Comparison of ENCODE assay signal across 10 mouse cellular contexts in the genomic region with DNA sequence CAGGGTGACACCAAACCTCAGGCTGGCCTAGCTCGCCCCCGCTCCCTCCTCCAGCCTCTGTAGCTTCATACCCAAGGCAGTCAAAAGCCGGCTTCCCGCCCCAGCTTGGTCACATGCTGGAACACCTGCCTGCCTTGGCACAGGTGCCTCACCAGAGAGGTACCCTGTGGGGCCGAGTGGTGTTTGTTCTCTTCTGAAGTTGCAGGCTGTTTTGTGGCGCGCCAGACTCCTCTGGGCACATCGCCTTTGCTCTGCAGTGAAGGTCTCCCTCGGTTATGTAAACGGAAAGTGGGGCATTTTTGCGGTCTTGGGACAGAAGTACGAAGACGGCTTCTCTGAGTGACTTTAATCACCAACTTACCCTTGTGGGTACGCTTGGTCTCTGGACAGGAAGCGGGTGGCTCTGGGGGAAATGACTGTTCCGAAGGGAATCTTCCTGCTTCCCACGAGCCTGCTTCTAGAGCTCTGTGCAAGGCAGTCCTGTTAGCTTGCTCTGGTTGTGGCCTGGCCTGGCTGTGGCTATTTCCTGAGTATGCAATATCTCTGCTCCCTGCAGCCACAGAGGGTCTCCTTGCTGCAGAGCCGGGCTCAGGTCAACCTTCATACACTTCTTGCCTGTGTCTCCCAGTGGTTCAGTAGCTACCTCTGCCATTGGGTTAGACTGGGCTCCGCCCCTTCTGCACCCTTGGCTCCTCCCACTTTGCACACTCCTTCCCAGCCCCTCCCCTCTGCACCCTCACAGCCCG. TPM values are rescaled to one million over a fixed set of nuclear protein-coding genes. Genes with fewer than 3 reads are reported as not detected.
A peak's percentile ranks its signal among the peaks of the same experiment; 100 is the strongest.
DNase-seq lines count a peak whose midpoint lies in the region; ATAC-seq lines count a peak whose summit lies in the region.
"Had no signal": no experiment of that assay in that cellular context is flagged by ENCODE, and none has a peak within 500 bp of the region (broad histone marks: within the 10 kb centered on the region; RNA-seq: fewer than 3 reads in every experiment).

No protein-coding gene starts in this region.

- no peaks in the 10 kb centered on the region for H3K36me3 ChIP-seq in heart, embryonic 16.5 days (ENCODE audit: control insufficient read depth, insufficient read depth)
- H3K36me3 ChIP-seq in megakaryocyte, embryonic 14.5 days (replicated peaks; ENCODE audit: low read length), result no peaks in the 10 kb centered on the region

- H3K27ac ChIP-seq in heart, embryonic 16.5 days (ENCODE audit: low read length), result no peak overlapping the region

- WGBS in heart, embryonic 16.5 days, result 62% methylated on average over 20 of the region's 20 CpGs

- DNase-seq in CD4-positive, CD25-positive, alpha-beta regulatory T cell, adult 2 months (ENCODE audit: low read depth, low spot score), result peak; percentile 40
- peak; percentile 30 for DNase-seq in A20 (ENCODE audit: low read depth, low spot score)
- DNase-seq in ovary, postnatal 10 days (ENCODE audit: low spot score), result no peak
- no peak for DNase-seq in kidney, postnatal 14 days
- DNase-seq in MN1 (ENCODE audit: low spot score), result no peak
- DNase-seq: kidney, adult 11 months; right cerebral cortex, postnatal 14 days had no signal

- no peak overlapping the region for H3K9ac ChIP-seq in heart, embryonic 16.5 days (ENCODE audit: low read length)

- H3K9me3 ChIP-seq in heart, embryonic 16.5 days (replicated peaks; ENCODE audit: control insufficient read depth, low read length), result no peaks in the 10 kb centered on the region
- no peaks in the 10 kb centered on the region for H3K9me3 ChIP-seq in megakaryocyte, embryonic 14.5 days

- no peak overlapping the region for H3K4me3 ChIP-seq in heart, embryonic 16.5 days (ENCODE audit: low read length)
- peak overlapping the region; percentile 79 for H3K4me3 ChIP-seq in megakaryocyte, embryonic 14.5 days (replicated peaks)

- H3K27me3 ChIP-seq in heart, embryonic 16.5 days (ENCODE audit: control insufficient read depth, insufficient read depth, low read length), result no peaks in the 10 kb centered on the region
- H3K27me3 ChIP-seq in megakaryocyte, embryonic 14.5 days (replicated peaks), result peaks cover 80% of the 10 kb centered on the region

- 0 out of 2 replicates have a peak, but pooled peaks cover 2% of the 10 kb centered on the region for H3K4me1 ChIP-seq in heart, embryonic 16.5 days (ENCODE audit: control insufficient read depth, insufficient read depth, low read length)
- H3K4me1 ChIP-seq in megakaryocyte, embryonic 14.5 days, result peaks cover 17% of the 10 kb centered on the region

- peak overlapping the region; percentile 20; the same call in 1 of the 2 replicates for H3K4me2 ChIP-seq in heart, embryonic 16.5 days (ENCODE audit: low read depth, low read length)

- ATAC-seq in CD4-positive, CD25-positive, alpha-beta regulatory T cell, adult 4 months, result no peak
- peak; percentile 71 for ATAC-seq in heart, embryonic 16.5 days (replicated peaks; ENCODE audit: extremely low read depth, insufficient read depth, low FRiP score)

RNA-seq across cellular contexts. Expression of a gene that starts 36.2 kb away (rescaled TPM):
- polyA plus RNA-seq in CD4-positive, CD25-positive, alpha-beta regulatory T cell, adult 4 months (2017; shearing (Covaris generic)), result not detected
- 8.2 and 9.8 TPM in 2 replicates for polyA plus RNA-seq in heart, embryonic 16.5 days (2015; fragmentation: Nextera tagmentation; extraction: Ambion mirVana)
- polyA plus RNA-seq in megakaryocyte, embryonic 14.5 days (2012; ENCODE audit: insufficient read depth, low replicate concordance), result not detected in 2 replicates

Comparison
In these comparisons a context has a peak if more than half of its experiments do, and no peak if none do; other contexts are left out.
1. DNase-seq: peak in CD4-positive, CD25-positive, alpha-beta regulatory T cell, adult 2 months (single experiment) and A20 (single experiment); none in ovary, postnatal 10 days (single experiment), kidney, postnatal 14 days (single experiment) and MN1 (single experiment).